Mouse (Mus musculus): ENCODE data around the gene Hist1h2bf. TPM values are rescaled to one million over a fixed set of nuclear protein-coding genes. Genes with fewer than 3 reads are reported as not detected.

The Hist1h2bf gene
- total RNA-seq (2014; fragmentation: Nextera tagmentation) (342 and 512 TPM in 2 replicates), total RNA-seq (2017) (329 and 662 TPM in 2 replicates)

- peak; percentile 70 for ATAC-seq (replicated peaks; ENCODE audit: low FRiP score, low TSS enrichment, poor library complexity, severe bottlenecking)
Observed at GRCm38 (mm10) chr13:23573898-23574524, at the start of gene Hist1h2bf, which contains the start of gene Hist1h2ad. Hist1h2bf (minus strand) TSS chr13:23574196. Hist1h2ad (plus strand) TSS chr13:23574381.

GRCm38 (mm10) chr13:23622861-23623450 lies 49.0 kb upstream of the Hist1h2bf start:
- ATAC-seq (replicated peaks; ENCODE audit: low FRiP score, low TSS enrichment, poor library complexity, severe bottlenecking): no peak

GRCm38 (mm10) chr13:23622175-23622671 lies 48.2 kb upstream of the Hist1h2bf start, which contains the start of gene Hist1h1e:
Hist1h1e (minus strand) TSS chr13:23622558.
- peak; percentile 62 for ATAC-seq (replicated peaks; ENCODE audit: low FRiP score, low TSS enrichment, poor library complexity, severe bottlenecking)

GRCm38 (mm10) chr13:23621532-23622174 lies 47.7 kb upstream of the Hist1h2bf start:
- peak; percentile 77 for ATAC-seq (replicated peaks; ENCODE audit: low FRiP score, low TSS enrichment, poor library complexity, severe bottlenecking)

GRCm38 (mm10) chr13:23620733-23621531 lies 46.9 kb upstream of the Hist1h2bf start, which contains the start of gene Hist1h2be:
Hist1h2be (minus strand) TSS chr13:23621124.
- ATAC-seq (replicated peaks; ENCODE audit: low FRiP score, low TSS enrichment, poor library complexity, severe bottlenecking): peak; percentile 73

GRCm38 (mm10) chr13:23620056-23620732 lies 46.2 kb upstream of the Hist1h2bf start:
- no peak for ATAC-seq (replicated peaks; ENCODE audit: low FRiP score, low TSS enrichment, poor library complexity, severe bottlenecking)

GRCm38 (mm10) chr13:23611638-23612037 lies 37.6 kb upstream of the Hist1h2bf start:
- no peak for ATAC-seq (replicated peaks; ENCODE audit: low FRiP score, low TSS enrichment, poor library complexity, severe bottlenecking)

GRCm38 (mm10) chr13:23610393-23610792 lies 36.4 kb upstream of the Hist1h2bf start:
- ATAC-seq (replicated peaks; ENCODE audit: low FRiP score, low TSS enrichment, poor library complexity, severe bottlenecking): no peak

- no peak for ATAC-seq (replicated peaks; ENCODE audit: low FRiP score, low TSS enrichment, poor library complexity, severe bottlenecking)
Observed at GRCm38 (mm10) chr13:23609844-23610243, 35.8 kb upstream of the Hist1h2bf start.

GRCm38 (mm10) chr13:23609209-23609608 lies 35.2 kb upstream of the Hist1h2bf start:
- ATAC-seq (replicated peaks; ENCODE audit: low FRiP score, low TSS enrichment, poor library complexity, severe bottlenecking): peak; percentile 93

GRCm38 (mm10) chr13:23605052-23605451 lies 31.1 kb upstream of the Hist1h2bf start:
- ATAC-seq (replicated peaks; ENCODE audit: low FRiP score, low TSS enrichment, poor library complexity, severe bottlenecking): no peak

- no peak for ATAC-seq (replicated peaks; ENCODE audit: low FRiP score, low TSS enrichment, poor library complexity, severe bottlenecking)
Observed at GRCm38 (mm10) chr13:23604452-23604851, 30.5 kb upstream of the Hist1h2bf start.

- ATAC-seq (replicated peaks; ENCODE audit: low FRiP score, low TSS enrichment, poor library complexity, severe bottlenecking): no peak
Observed at GRCm38 (mm10) chr13:23603182-23603699, 29.2 kb upstream of the Hist1h2bf start.

GRCm38 (mm10) chr13:23597957-23598356 lies 24.0 kb upstream of the Hist1h2bf start:
- peak; percentile 56 for ATAC-seq (replicated peaks; ENCODE audit: low FRiP score, low TSS enrichment, poor library complexity, severe bottlenecking)

- peak; percentile 97 for ATAC-seq (replicated peaks; ENCODE audit: low FRiP score, low TSS enrichment, poor library complexity, severe bottlenecking)
Observed at GRCm38 (mm10) chr13:23595622-23596372, 21.8 kb upstream of the Hist1h2bf start.

- ATAC-seq (replicated peaks; ENCODE audit: low FRiP score, low TSS enrichment, poor library complexity, severe bottlenecking): no peak
Observed at GRCm38 (mm10) chr13:23595185-23595584, 21.2 kb upstream of the Hist1h2bf start.

- ATAC-seq (replicated peaks; ENCODE audit: low FRiP score, low TSS enrichment, poor library complexity, severe bottlenecking): no peak
Observed at GRCm38 (mm10) chr13:23593051-23593770, 19.2 kb upstream of the Hist1h2bf start.
